Mouse (Mus musculus): Measurements from ENCODE around the gene Isl2.

Gene Isl2

GRCm38 (mm10) chr9:55548871-55549270 lies 10.4 kb downstream of the Isl2 start:
- no peak for DNase-seq

- DNase-seq = no peak
Observed at GRCm38 (mm10) chr9:55549302-55549890, 10.9 kb downstream of the Isl2 start.

- DNase-seq = no peak
Observed at GRCm38 (mm10) chr9:55554986-55555385, 16.5 kb downstream of the Isl2 start.

DNA sequence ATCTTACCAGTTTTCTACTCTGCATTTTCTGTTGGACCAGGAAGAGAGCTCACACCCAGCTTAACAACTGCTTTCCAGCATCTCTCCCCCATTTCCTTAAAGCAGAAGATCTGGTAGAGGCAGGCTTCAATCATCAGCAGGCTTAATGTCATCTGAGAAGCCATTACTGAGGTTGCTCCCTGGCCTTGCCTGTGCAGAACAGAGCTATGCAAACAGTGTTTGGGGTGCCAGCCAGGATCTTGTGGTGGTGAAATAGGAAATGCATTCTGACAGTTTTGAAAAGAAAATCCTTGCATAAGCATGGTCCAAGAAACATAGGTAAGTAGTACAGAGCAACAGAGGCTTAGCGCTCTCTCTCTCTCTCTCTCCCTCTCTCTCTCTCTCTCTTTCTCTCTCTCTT lies 22.5 kb downstream of the Isl2 start:
- DNase-seq = no peak

- DNase-seq = no peak
Observed at GRCm38 (mm10) chr9:55568466-55569159, 30.1 kb downstream of the Isl2 start.

DNA sequence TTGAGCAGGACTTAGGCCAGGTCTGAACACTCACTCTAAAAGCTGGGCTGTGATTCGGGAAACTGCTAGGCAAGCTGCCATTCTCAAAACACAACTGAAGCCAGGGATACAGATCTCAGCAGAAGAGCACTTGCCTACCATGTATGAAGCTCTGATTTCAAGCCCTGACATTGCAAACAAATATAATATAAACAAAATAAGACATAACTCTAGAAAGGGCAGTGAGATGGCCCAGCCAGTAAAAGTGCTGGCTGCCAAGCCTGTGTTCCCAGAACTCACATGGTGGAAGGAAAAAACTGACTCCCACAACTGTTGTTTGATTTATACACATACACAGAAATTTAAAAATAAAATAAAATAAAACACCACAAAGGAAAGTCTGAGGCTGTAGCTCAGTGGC lies 32.6 kb downstream of the Isl2 start:
- no peak for DNase-seq

DNA sequence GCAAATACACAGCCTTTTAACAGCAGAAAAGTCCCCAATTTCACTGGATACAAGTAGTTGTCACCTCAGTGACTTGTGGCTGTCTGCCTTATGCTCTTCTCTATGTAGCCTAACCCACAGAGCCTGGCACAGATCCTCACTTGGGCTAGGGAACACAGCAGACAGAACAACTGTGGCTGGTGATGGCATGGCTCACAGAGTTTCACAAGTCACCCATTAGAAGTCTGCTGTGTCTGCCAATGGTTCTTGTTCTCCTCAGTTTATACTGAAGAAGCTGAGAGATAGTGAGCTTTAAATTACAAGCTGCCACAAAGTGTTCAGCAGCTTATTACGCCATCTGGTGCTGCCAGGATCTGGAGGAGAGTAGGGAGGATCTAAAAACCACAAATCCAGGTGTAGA lies 38.1 kb downstream of the Isl2 start:
- DNase-seq = no peak

GRCm38 (mm10) chr9:55581414-55581813 lies 42.9 kb downstream of the Isl2 start:
- peak; percentile 11 for DNase-seq

DNA sequence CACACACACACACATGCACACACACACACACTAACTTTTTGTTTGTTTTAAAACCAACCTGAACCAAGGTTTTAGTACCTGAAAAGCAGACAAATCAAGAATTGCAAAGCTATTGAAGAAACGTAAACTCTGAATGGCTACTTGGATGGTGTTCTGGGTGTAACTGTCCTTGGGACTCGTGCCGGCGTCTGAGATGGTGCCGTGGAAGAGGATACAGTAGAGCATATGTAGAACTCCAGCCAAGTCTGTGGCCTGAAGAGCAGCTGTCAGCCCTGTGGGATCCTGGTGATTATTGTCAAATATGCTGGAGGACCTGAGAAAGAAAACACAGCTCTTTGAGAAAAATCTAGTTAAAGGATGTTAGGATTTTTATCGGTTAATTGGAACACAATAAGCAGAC lies 47.7 kb downstream of the Isl2 start:
- DNase-seq = no peak

Measured in lung, postnatal 10 days (tissue).